Mouse (Mus musculus) CD4-positive, CD25-positive, alpha-beta regulatory T cell, adult 4 months (primary cell): ENCODE data around the gene Alg14. TPM values are rescaled to one million over a fixed set of nuclear protein-coding genes. Genes with fewer than 3 reads are reported as not detected.

Source experiments
- polyA plus RNA-seq, 2 experiments: library from polyadenylated mRNA; unstranded; fragments of 100-300 nt; shearing (Covaris generic); gene quantifications; one replicate each; pipeline ENCODE4 v1.2.1; 2017

Gene Alg14
- polyA plus RNA-seq, 2 experiments from 2014 or later: 15.5 to 29.5 TPM

Other genes with a start within 250 kb of the Alg14 start
- 1 to 10 TPM; 6.0 to 8.8 TPM for gene Rwdd3, start 120.1 kb upstream of the Alg14 start, polyA plus RNA-seq
- not detected for gene Tmem56, start 8.7 kb upstream of the Alg14 start, polyA plus RNA-seq
- 1 to 10 TPM; 8.8 to 9.7 TPM for gene Cnn3, start 134.7 kb downstream of the Alg14 start, polyA plus RNA-seq
- gene Slc44a3, start 240.6 kb downstream of the Alg14 start, polyA plus RNA-seq: not detected